Mouse (Mus musculus) stomach, postnatal 0 days (tissue): Measurements from ENCODE around the gene Bcl2l1. TPM values are rescaled to one million over a fixed set of nuclear protein-coding genes. Genes with fewer than 3 reads are reported as not detected.
A peak's percentile ranks its signal among the peaks of the same experiment; 100 is the strongest.

ENCODE experiments used
- ATAC-seq: fragments of 200-750 bp; cut with Nextera tagmentation; 2 replicates; pipeline ENCODE4 v1.8.0; 2017; ENCODE audit not compliant: low FRiP score, low TSS enrichment
- DNase-seq: peaks from one replicate; pipeline ENCODE4 v3.0.0-alpha.2; 2016; ENCODE audit warnings: low spot score
- H3K27ac ChIP-seq: fragments of 300-500 bp; sonication (generic); replicated peaks from 2 replicates; pipeline ENCODE4 v1.5.1; 2014; ENCODE audit warnings: mild to moderate bottlenecking, control low read depth
- H3K27me3 ChIP-seq: fragments of 300-500 bp; sonication (generic); 2 replicates; pipeline ENCODE4 v1.6.1; 2014; ENCODE audit warnings: low read length; ENCODE audit not compliant: control insufficient read depth, insufficient read depth
- H3K36me3 ChIP-seq: fragments of 300-500 bp; sonication (generic); 2 replicates; pipeline ENCODE4 v1.6.1; 2014; ENCODE audit warnings: low read length, mixed read lengths; ENCODE audit not compliant: control insufficient read depth, insufficient read depth
- H3K4me1 ChIP-seq: fragments of 300-500 bp; sonication (generic); replicated peaks from 2 replicates; pipeline ENCODE4 v1.6.1; 2014; ENCODE audit warnings: antibody characterized with exemption; ENCODE audit not compliant: control insufficient read depth, insufficient read depth
- H3K4me2 ChIP-seq: fragments of 300-500 bp; sonication (generic); replicated peaks from 2 replicates; pipeline ENCODE4 v1.6.1; 2014; ENCODE audit warnings: low read depth, mild to moderate bottlenecking, control low read depth, moderate library complexity
- H3K4me3 ChIP-seq: fragments of 300-500 bp; sonication (generic); 2 replicates; pipeline ENCODE4 v1.5.1; 2014; ENCODE audit warnings: low read depth, low read length, control low read depth
- H3K9ac ChIP-seq: fragments of 300-500 bp; sonication (generic); 2 replicates; pipeline ENCODE4 v1.6.1; 2014; ENCODE audit warnings: mild to moderate bottlenecking, low read length, control low read depth, mixed read lengths
- H3K9me3 ChIP-seq: fragments of 300-500 bp; sonication (generic); 2 replicates; pipeline ENCODE4 v1.6.1; 2016; ENCODE audit warnings: low read length; ENCODE audit not compliant: control insufficient read depth
- CTCF ChIP-seq: IDR thresholded peaks from 2 replicates; pipeline ENCODE4 v1.5.1; 2016; ENCODE audit warnings: antibody characterized with exemption, low read depth, mild to moderate bottlenecking, moderate library complexity
- EP300 ChIP-seq: optimal IDR thresholded peaks from 2 replicates; pipeline ENCODE3; 2016; ENCODE audit warnings: antibody characterized with exemption
- WGBS: fragments of 180-500 bp; shearing (Covaris S2); extraction: QIAGEN DNeasy Blood & Tissue Kit; methylation state at CpG from one replicate; pipeline ENCODE4 v1.1.7; 2014; 5-methylcytosine and 5-hydroxymethylcytosine counted together
- polyA plus RNA-seq: library from polyadenylated mRNA; unstranded; fragments of >200 nt; fragmentation: Nextera tagmentation; extraction: Ambion mirVana; gene quantifications from 2 replicates; pipeline ENCODE4 v1.2.1, GENCODE M21; 2015

Bcl2l1 gene
- polyA plus RNA-seq, 1 experiment from 2014 or later: 45.6 TPM

- Histone ChIP-seq H3K27ac (no peak overlapping the region), H3K36me3 (peaks cover 4% of the 10 kb centered on the region; the same call in 1 of the 2 replicates), H3K4me2 (no peak overlapping the region), H3K9ac (no peak overlapping the region), H3K4me1 (peaks cover 6% of the 10 kb centered on the region; the same call in 1 of the 2 replicates), H3K27me3 (no peaks in the 10 kb centered on the region), H3K4me3 (no peak overlapping the region), H3K9me3 (no peaks in the 10 kb centered on the region)
- TF ChIP-seq CTCF (no peak), EP300 (no peak)
- DNase-seq: no peak
- WGBS: 93% methylated on average over 10 of the region's 10 CpGs
- no peak for ATAC-seq
These were observed 29.2 kb downstream of the Bcl2l1 start for GRCm38 (mm10) chr2:152802303-152802702.

GRCm38 (mm10) chr2:152800762-152801113 lies 30.8 kb downstream of the Bcl2l1 start:
- TF ChIP-seq CTCF (peak; percentile 4; the same call in 1 of the 2 replicates), EP300 (no peak)
- no peak overlapping the region for H3K27ac ChIP-seq
- no peak overlapping the region for H3K4me2 ChIP-seq
- H3K36me3 ChIP-seq: 0 out of 2 replicates have a peak, but pooled peaks cover 2% of the 10 kb centered on the region
- ATAC-seq (no peak), DNase-seq (no peak)
- no peaks in the 10 kb centered on the region for H3K27me3 ChIP-seq
- H3K9me3 ChIP-seq: no peaks in the 10 kb centered on the region
- H3K4me3 ChIP-seq: no peak overlapping the region
- peaks cover 6% of the 10 kb centered on the region; the same call in 1 of the 2 replicates for H3K4me1 ChIP-seq
- no peak overlapping the region for H3K9ac ChIP-seq

DNA sequence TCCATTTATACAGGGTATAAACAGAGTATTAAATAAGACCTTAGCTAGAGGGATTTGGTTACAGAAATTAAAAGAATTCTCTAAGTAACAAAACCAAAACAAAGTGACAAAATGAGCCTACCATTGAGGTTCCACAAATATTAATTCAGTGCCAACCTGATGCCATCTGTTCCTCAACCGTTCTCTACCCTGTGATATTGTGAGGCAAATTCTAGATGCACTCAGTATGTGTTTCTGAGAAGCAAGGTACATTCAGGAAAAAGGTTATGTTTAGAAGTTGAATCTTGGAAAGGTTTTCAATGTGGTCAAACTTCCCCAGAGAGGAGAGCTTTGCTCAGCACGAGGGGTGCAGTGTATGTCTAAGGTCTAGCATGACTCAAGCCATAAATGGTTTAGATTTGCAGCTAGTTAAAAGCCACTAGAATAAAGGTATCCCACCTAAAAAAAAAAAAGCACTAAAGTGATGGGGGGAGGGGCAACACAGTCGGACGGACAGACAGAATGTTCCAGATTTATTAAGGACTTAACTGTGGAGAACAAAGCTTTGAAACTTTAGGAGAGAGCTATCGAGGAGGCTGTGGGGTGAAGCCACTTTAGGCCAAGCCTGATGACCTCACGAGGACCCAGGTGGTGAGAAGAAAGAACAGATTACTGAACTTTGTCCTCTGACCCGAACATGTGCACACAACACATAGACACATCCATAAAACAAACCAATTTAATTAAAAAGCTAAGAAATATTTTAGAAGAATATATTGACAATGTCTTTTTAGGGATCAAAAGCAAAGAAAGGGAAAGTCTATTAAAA lies 31.4 kb downstream of the Bcl2l1 start:
- 53% methylated on average over 7 of the region's 7 CpGs for WGBS
- Histone ChIP-seq H3K9me3 (no peaks in the 10 kb centered on the region), H3K27me3 (no peaks in the 10 kb centered on the region), H3K4me2 (no peak overlapping the region), H3K4me1 (peaks cover 6% of the 10 kb centered on the region; the same call in 1 of the 2 replicates), H3K9ac (no peak overlapping the region), H3K4me3 (no peak overlapping the region), H3K27ac (no peak overlapping the region), H3K36me3 (0 out of 2 replicates have a peak, but pooled peaks cover 2% of the 10 kb centered on the region)
- no peak for DNase-seq
- no peak for ATAC-seq
- TF ChIP-seq CTCF (no peak), EP300 (no peak)

- no peak overlapping the region for H3K9ac ChIP-seq
- no peaks in the 10 kb centered on the region for H3K27me3 ChIP-seq
- no peak overlapping the region for H3K4me3 ChIP-seq
- no peak for DNase-seq
- WGBS: 71% methylated on average over 1 of the region's 1 CpGs
- H3K36me3 ChIP-seq: 0 out of 2 replicates have a peak, but pooled peaks cover 2% of the 10 kb centered on the region
- no peak overlapping the region for H3K4me2 ChIP-seq
- TF ChIP-seq CTCF: no peak
- no peak for TF ChIP-seq EP300
- H3K27ac ChIP-seq: no peak overlapping the region
- no peaks in the 10 kb centered on the region for H3K9me3 ChIP-seq
- no peak for ATAC-seq
- H3K4me1 ChIP-seq: peaks cover 3% of the 10 kb centered on the region; the same call in 1 of the 2 replicates
These were observed 33.9 kb downstream of the Bcl2l1 start for GRCm38 (mm10) chr2:152797589-152797988.

DNA sequence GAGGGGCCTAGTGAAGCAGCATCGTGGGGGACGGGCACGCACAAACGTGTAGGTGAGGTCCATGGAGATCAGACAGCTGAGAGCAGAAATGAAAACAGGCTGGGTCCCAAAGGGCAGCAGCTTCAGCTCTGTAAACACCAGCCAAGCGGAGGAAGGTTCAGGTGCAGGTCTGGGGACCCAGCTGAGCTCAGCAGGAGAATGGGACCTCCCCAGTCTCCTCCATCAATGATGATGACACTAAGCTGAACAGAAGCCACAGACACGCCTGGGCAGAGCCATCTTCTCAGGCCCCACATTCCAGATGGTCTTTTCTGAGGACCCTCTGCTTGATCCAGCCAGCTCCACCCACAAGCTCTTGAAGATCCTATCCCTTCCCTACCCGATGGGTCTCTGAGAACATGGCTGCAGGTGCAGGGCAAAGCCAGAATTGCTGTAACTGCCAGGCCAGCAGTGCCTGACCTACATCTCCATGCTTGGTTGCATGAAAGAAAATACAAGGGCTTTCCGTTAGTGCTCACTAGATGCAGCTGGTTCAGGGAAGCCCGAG lies 37.2 kb downstream of the Bcl2l1 start:
- Histone ChIP-seq H3K36me3 (0 out of 2 replicates have a peak, but pooled peaks cover 2% of the 10 kb centered on the region), H3K27me3 (no peaks in the 10 kb centered on the region), H3K4me1 (peaks cover 7% of the 10 kb centered on the region; the same call in 1 of the 2 replicates), H3K4me2 (no peak overlapping the region), H3K9ac (no peak overlapping the region), H3K9me3 (no peaks in the 10 kb centered on the region), H3K27ac (no peak overlapping the region), H3K4me3 (no peak overlapping the region)
- DNase-seq: no peak
- TF ChIP-seq CTCF: no peak
- no peak for TF ChIP-seq EP300
- ATAC-seq: no peak
- WGBS: 79% methylated on average over 9 of the region's 9 CpGs

DNA sequence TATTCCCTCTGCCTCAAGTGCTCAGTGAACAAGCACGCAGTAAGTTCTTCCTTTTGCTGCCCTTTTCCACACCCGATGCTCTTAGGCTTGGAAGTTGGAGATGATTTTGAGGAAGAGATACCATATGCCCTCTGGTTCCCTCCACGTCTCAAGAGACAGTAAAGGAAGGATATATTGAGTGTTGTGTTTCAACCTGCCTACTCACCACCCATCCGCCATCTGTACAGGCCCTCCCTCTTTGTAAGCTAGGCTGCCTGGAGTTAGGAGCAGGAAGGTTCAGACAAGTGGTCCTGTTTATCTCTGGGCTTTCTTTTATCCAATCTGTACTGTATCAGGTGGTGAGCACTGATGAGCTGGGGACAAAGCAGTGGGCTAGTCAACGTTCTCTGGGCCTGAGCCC lies 38.1 kb downstream of the Bcl2l1 start:
- 68% methylated on average over 5 of the region's 5 CpGs for WGBS
- Histone ChIP-seq H3K27me3 (no peaks in the 10 kb centered on the region), H3K9ac (no peak overlapping the region), H3K27ac (no peak overlapping the region), H3K4me2 (no peak overlapping the region), H3K4me3 (no peak overlapping the region), H3K9me3 (no peaks in the 10 kb centered on the region), H3K36me3 (0 out of 2 replicates have a peak, but pooled peaks cover 2% of the 10 kb centered on the region), H3K4me1 (peaks cover 12% of the 10 kb centered on the region)
- no peak for ATAC-seq
- no peak for TF ChIP-seq EP300
- TF ChIP-seq CTCF: no peak
- no peak for DNase-seq
